Mouse (Mus musculus): Measurements from ENCODE around the gene Abhd16a.

The Abhd16a gene

GRCm38 (mm10) chr17:35088151-35088550 lies 912 bp upstream of the Abhd16a start:
- peak; percentile 41 to 45 for DNase-seq

DNA sequence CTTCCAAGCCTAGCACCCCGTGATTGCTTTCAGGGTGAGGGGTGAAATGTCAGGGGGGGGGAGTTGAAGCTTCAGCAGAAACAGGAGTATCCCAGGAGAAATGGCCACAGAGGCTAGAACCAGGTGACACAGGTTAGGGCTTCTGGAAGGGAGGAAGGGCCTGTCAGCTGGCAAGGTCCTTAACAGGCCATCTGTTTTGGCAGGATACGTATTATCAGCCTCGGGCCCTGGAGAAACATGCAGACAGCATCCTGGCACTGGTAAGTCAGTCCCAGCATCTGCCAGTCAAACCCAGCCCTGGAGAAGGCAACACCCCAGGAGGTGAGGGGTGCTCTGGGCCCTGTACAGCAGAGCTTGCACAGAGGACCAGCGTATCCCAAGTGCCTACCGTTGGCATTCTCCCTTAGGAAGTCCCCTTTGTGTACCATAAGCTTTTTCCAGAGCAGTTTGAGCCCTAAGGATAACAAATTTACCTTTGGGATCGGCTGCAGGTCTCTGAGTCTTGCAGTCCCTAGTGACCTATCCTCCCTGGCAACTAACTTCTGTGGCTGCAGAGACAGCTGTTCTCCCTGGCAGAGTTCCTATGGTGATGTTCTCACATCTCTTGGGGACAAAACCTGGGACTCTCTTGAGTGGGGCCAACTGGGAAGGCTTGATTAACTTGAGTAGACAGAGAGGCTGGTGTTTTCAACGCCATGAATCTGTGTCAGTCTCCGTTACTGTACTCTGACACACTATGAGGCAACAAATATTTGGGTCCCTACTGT lies 1.3 kb downstream of the Abhd16a start:
- no peak for DNase-seq

DNA sequence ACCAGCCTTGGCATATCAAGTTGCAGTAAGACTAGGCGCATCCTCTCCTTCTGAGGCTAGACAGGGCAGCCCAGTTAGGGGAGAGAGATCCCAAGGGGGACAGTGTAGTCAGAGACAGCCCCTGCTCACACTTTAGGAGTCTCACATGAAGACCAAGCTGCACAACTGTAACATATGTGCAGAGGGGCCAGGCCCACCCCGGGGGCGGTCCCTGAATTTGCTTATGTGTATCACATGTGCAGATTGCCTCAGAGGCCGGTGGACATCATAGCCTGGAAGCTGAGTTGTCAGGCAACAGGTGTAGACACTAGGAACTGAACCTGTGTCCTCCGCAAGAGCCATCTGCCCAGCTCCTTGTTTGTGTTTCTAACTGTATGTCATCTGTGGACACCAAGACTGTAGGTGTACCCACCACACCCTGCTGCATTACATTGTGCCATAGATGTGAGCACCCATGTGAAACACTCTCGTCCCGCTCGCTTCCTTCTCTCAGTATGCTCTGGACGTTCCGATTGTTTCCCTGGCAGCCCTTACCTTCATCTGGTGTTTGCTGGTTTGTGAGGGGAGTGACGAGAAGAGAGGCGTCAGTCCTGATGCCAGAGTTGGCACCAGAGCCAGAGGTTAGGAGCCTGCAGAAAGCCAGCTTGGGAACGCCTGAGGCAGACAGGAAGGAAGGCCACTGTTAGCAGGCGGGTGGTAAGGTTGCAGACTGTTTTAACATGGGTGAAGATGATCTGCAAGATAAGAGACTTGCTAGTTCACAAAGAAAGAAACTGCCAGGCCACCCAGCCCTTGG lies 3.5 kb downstream of the Abhd16a start:
- no peak for DNase-seq

DNA sequence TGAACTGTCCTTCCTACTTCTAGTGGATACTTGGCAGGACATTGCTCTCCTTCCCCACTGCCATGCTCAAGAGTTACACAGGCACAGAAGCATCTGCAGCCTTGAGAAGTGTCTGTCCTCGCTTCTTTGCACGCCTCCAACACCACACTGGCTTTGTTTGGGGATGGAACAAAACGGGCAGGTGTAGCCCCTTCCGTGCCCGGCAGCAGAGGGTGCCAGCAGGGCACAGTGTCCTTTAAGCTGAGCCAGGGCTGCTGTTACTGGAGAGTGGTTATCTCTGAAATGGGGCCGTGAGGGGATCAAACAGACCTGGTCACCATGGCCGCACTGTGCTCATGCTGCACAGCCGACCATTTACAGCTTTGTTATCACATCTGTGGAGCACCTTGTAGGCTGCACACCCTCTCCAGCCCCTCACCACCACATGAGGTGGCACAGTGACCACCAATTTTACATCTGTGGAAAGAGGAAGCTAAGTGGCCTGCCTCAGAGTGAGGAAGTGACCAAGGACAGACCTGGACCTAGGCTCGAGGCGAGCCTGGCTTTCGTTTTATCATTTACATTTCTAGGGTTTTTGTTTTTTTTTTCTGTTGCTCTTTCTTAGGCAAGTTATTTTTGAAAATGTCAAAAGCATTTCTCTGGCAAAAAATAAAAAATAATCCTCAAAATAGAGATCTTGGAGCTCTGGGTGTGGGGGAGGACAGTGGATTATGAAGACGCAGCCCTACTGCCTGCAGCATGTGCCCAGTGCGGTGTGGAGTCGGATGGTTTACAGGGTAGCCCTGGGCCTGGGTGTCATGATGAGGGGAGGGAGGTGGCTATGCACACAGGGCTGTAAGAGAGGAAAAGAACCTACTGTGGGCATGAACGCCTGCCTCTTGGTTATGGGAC lies 5.7 kb downstream of the Abhd16a start:
- no peak for DNase-seq

- DNase-seq, result no peak
Measured at GRCm38 (mm10) chr17:35096597-35096996, 7.5 kb downstream of the Abhd16a start.

- DNase-seq, result peak; percentile 27 to 28
Measured at GRCm38 (mm10) chr17:35097164-35097655, 8.1 kb downstream of the Abhd16a start.

DNA sequence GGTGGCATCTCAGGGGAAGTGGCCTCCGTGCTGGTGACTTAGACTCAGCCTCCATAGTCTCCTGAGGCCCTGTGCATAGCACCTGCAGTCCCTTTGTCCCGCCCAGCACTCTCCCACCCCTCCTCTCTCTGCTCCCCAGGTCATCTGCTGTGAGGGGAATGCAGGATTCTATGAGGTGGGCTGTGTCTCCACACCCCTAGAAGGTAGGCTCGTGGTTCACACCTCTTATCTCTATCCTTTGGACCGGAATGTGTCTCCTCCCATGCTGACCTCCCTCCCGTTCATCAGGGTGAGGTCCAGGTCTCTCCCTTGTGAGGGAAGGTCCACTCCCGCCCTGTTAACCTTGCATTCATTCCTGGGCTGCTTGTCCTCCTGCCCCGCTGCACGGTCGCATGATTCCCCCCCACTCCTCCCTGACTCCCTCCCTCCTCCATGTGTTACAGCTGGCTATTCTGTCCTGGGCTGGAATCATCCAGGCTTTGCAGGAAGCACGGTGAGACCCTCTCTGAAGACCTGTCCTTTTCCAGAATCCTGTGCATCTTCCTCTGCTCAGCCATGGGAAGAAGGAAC lies 11.2 kb downstream of the Abhd16a start:
- no peak for DNase-seq

DNA sequence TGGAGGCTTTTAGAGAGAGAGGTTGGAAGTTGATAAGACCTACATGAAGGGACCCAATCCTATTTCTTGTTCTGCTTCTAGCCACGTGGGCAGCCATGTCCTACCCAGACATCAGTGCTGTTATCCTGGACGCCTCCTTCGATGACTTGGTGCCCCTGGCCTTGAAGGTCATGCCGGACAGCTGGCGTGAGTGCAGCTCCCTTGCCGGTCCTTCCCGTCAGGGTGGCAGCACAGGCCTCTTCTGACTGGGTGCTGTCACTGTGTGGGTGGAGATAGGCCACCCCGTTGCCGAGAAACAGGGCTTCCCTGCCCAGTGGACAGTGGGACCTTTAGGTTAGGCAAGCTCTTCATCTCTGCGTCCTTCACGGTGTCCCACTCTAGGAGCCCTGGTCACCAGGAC lies 12.1 kb downstream of the Abhd16a start:
- no peak for DNase-seq

DNA sequence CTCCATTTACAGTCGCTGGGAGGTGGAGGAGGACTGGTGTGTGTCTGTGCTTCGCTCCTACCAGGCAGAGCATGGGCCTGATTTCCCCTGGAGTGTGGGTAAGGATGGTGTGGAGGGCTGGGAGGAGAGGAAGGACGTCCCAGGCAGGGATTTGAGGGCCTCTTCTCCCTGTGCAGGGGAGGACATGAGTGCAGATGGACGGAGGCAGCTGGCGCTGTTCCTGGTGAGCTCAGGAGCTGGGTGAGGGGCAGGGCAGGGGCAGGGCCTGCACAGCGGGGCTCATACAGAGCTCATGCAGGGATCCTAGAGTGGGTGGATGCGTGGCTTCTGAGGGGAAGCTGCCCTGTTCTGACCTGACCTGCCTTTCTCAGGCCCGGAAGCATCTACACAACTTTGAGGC lies 13.2 kb downstream of the Abhd16a start:
- no peak for DNase-seq

DNA sequence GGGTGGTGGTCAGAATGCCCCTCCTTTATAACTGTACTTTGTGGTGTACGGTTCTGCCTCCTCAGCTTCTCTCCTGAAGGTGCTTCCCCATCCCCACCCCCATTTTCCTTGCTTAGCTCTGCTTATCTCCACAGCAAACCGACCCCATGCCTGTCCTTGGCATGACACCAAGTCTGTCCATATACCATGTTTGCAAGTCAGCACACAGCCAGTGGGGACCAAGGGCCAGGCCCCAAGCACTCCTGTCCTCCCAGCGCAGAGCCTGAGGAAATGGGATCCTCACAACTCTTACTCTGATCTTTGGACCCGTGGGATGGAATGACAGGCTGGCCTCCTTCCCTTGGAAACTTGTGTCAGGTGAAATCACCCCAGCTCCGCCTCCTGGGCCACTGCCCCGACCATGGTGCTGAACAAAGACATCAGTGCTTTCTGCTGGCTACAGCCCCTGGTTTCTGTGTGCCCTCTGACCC lies 14.2 kb downstream of the Abhd16a start:
- no peak for DNase-seq

DNA sequence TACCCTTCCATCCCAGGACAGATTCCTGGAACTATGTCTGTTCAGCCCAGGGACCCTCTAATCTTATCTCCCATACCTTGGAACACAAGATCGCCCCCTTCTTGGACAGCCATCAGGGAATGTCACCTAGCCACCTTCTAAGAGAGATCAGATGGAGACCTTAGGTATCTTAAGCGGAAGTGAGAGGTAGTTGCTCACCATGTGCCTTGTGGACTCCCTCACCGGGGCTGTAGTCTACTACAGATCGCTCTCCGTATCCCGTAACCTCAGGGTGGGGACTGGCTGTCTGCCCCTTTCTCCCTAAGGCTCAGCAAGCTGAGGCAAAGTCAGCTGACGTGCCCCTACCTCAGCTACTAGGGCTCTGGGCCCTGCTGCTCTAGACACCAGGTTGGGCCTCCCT lies 15.0 kb downstream of the Abhd16a start:
- DNase-seq, result no peak

DNA sequence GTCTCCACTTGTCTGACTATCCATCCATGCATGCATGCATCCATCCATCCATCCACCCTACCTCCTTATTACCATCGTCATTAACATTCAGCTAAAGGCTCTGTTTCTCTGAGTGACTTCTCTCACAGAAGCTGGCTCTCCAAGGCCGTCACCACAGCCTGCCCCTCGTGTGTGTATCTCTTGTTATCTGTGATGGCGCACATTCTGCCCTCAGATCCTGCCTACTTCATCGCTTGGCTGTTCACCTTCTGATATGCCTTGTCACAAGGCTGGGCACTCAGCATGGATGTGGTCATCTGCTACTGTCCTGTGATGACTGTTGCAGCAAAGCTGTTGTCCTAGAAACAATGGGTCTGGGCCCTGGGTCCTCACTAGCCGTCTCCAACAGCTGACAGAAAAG lies 15.7 kb downstream of the Abhd16a start:
- no peak for DNase-seq

DNA sequence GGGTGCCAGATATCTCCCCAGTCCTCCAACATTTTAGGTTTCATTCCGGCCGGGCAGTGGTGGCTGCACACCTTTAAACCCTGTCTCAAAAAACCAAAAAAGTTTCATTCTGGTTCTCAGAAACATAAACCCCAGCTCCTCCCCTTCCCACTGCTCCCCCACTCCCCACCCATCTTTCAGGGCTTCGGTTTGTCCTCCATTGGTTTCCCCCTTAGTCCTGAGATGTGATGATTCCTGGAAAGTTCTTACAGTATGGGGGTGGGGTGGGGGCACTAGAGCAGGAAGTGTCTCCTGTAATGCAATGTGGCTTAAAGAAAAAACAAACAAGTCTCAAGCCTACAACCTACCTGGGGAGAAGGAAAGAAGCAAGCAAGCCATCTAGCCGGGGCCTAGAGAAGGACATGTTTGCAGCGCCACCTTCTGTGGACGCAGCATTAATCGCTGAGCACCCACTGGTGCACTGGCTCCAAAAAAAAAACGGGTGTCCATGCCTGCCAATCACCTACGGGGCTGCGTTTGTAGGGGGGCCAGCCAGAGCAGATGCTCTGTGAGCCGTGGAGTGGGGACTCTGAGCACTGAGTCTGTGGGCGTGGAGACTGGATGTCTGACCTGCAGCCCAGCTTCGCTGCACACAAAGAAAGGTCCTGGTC lies 16.8 kb downstream of the Abhd16a start:
- peak in 1 of 2 experiments; percentile 24 for DNase-seq

- no peak for DNase-seq
Measured at GRCm38 (mm10) chr17:35106522-35106921, 17.5 kb downstream of the Abhd16a start.

DNA sequence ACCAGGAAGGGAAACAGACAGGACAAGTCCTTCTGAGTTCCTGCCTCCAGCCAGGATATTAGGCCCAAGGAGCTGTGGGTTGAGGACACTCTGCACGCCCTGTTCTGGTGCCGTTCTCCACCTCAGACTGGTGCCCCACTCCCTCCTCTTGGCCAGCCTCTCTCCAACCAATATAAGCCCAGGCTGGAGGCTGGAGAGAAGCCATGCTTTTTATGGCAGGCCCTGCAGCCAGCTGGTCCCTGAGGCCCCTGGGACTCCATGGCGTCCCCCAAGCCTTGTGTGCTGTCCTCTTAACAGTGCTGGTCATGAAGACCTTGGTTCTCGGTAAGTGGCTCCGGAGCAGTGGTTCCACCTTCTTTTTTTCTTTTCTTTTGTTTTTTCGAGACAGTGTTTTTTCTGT lies 19.0 kb downstream of the Abhd16a start, which contains the start of gene Ly6g5c:
Gene Ly6g5c (plus strand): TSS at position 183 of the 400 bp plus-strand sequence.
- DNase-seq, result no peak

GRCm38 (mm10) chr17:35111774-35112173 lies 22.7 kb downstream of the Abhd16a start:
- no peak for DNase-seq

DNA sequence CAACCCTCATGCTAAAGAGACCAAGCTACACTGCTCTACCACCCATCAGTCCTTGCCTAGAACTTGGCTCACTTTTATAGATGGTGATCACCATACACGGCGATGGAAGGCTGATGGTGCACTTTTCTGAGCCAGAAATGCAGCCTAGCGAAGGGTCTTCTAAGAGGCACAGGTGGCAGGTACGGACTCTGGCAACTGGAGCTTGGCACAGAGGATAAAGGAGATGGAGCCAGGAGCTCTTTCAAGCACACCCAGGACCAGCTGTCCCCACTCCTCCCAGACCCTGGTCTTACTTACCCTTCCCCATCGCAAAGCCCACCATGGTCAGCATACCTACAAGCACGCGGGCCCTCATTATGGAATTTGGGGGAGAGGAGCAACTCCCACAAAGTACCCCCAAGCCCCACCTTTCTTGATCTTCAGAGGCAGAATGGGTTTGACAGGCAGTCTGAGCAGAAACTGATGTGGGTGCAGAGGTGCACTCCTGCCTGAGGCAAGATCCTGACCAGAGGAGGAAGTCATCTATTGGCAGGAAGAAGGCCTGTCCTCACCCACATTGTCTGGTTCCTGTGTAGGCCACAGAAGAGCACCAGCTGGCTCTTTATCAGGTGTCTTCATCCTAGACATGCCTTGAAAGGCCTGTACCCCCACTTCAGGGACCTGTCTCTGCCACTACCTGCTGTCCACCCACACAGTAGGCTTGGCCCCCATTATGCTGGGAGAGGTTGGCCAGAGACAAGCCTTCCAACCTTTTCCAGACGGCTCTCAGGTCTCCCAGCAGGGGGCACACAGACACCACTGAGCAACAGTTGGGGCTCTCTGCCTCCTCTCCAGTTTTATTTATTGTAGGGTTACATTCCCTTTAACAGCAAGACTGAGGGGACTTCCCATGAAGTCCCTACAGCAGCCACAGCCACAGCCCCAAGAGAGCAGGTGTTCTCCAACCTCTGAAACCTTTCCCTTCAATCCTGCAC lies 26.3 kb downstream of the Abhd16a start, which contains the start of gene Ly6g5b:
Gene Ly6g5b (minus strand): TSS at position 383 of the 974 bp plus-strand sequence.
- peak; percentile 61 to 63 for DNase-seq

DNA sequence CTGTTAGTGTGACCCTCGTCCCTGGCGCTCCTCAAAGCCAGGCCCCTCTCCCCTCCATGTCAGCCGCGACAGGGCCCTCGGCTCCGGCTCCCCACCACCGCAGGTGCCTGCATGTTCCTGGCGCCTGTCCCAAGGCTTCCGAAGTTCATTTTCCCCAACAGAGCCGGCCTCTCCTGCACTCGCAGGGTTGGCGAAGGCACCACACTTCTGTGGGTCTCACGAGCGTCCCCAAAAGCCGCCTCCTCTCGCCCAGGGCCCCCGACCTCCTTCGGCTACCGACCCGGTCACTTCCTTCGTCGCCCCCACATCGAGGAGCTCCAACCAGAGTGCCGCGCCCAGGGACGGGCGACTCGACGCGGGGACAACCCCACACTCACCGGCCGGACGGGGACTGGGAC lies 31.7 kb downstream of the Abhd16a start:
- DNase-seq, result no peak

DNA sequence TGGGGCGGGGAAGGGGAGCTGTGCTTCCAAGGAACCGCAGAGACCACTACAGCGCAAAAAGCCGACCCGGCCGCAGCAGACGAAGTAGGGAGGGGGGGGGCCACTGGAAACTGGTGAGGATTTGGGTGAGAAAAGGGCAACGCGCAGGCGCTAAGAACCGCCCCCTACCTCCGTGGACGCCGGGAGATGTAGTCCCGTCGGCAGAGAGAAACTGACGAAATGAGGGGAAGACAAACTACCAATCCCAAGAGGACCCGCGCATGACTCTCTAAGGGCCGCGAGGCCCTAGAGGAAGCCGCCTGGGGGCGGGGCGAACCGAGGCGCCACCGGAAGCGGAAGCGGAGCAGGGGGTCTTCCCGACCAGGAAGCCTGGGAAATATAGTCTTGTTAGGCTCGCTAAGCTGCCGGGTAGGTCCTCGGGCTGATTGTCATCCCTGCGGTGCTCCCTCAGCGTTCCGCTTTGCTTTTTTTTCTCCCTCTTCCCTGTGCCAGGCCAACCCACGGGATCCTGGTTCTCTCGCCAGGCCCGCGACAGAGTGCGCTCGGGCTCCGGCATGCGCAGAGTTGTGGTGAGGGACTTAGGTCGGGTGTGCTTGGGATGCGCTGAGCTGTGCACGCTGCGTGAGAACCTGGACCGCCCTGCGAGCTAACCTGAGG lies 32.2 kb downstream of the Abhd16a start, which contains the start of gene Gpank1:
Gene Gpank1 (plus strand): TSS at position 313 of the 657 bp plus-strand sequence.
- DNase-seq, result peak; percentile 98

- peak; percentile 60 to 63 for DNase-seq
Measured at GRCm38 (mm10) chr17:35121871-35122303, 32.8 kb downstream of the Abhd16a start, which contains the start of gene Csnk2b. Gene Csnk2b, minus strand, starts transcription at chr17:35122053.

Measured in B cell, adult 2 months (primary cell).